Mouse (Mus musculus) gastrocnemius, postnatal 10 days (tissue): ENCODE measurements around the gene Vstm4. TPM values are rescaled to one million over a fixed set of nuclear protein-coding genes. Genes with fewer than 3 reads are reported as not detected.

ENCODE experiments used
- DNase-seq: peaks from one replicate; pipeline ENCODE4 v3.0.0; 2021; ENCODE audit warnings: mixed read lengths
- total RNA-seq, 2 experiments: library from RNA; stranded (reverse); gene quantifications; 2 replicates each; pipeline ENCODE4 v1.2.3; 2021

Gene Vstm4
- total RNA-seq, 2 experiments from 2014 or later = 20.0 to 23.4 TPM

- DNase-seq = no peak
These were observed 91.0 kb downstream of the Vstm4 start for GRCm38 (mm10) chr14:32947512-32947911.

GRCm38 (mm10) chr14:32950312-32951301 lies 94.1 kb downstream of the Vstm4 start:
- peak; percentile 73 for DNase-seq

GRCm38 (mm10) chr14:32956486-32956885 lies 99.9 kb downstream of the Vstm4 start:
- DNase-seq = peak; percentile 67

- no peak for DNase-seq
These were observed 102.1 kb downstream of the Vstm4 start for GRCm38 (mm10) chr14:32958671-32959070.

GRCm38 (mm10) chr14:32960481-32960880 lies 103.9 kb downstream of the Vstm4 start:
- DNase-seq = peak; percentile 76

- DNase-seq = no peak
These were observed 108.2 kb downstream of the Vstm4 start for GRCm38 (mm10) chr14:32964742-32965141.

- DNase-seq = no peak
These were observed 114.1 kb downstream of the Vstm4 start for GRCm38 (mm10) chr14:32970700-32971099.

- no peak for DNase-seq
These were observed 127.7 kb downstream of the Vstm4 start for GRCm38 (mm10) chr14:32984176-32984738.

- no peak for DNase-seq
These were observed 130.1 kb downstream of the Vstm4 start for GRCm38 (mm10) chr14:32986659-32987058.

Other genes with a start within 250 kb of the Vstm4 start
- 100 to 1,000 TPM; 229 to 232 TPM for gene 3425401B19Rik, start 171.5 kb upstream of the Vstm4 start, total RNA-seq
- under 1 TPM in 1 of 2 experiments, not detected in 1; 0.73 TPM for gene Tmem273, start 70.8 kb upstream of the Vstm4 start, total RNA-seq
- gene Fam170b, start 22.8 kb upstream of the Vstm4 start, total RNA-seq = not detected
- gene Lrrc18, start 134.6 kb downstream of the Vstm4 start, total RNA-seq = under 1 TPM; 0.26 to 0.34 TPM